Mouse (Mus musculus) embryonic fibroblast, embryonic 13.5 days (primary cell): ENCODE results near the gene Mpp4. TPM values are rescaled to one million over a fixed set of nuclear protein-coding genes. Genes with fewer than 3 reads are reported as not detected.

Experiments used
- H3K27ac ChIP-seq: 2 replicates; pipeline ENCODE4 v1.5.1; 2012; ENCODE audit warnings: low read length, control low read depth, inconsistent platforms; ENCODE audit not compliant: insufficient read depth
- H3K4me1 ChIP-seq: 2 replicates; pipeline ENCODE4 v1.6.1; 2011; ENCODE audit warnings: low read length; ENCODE audit not compliant: control insufficient read depth, insufficient read depth
- H3K4me3 ChIP-seq: 2 replicates; pipeline ENCODE4 v1.5.1; 2011; ENCODE audit warnings: mild to moderate bottlenecking, control low read depth, low read length; ENCODE audit not compliant: insufficient read depth
- CTCF ChIP-seq: IDR thresholded peaks from 2 replicates; pipeline ENCODE4 v1.5.1; 2011; ENCODE audit warnings: mild to moderate bottlenecking, control low read depth, low read length, moderate library complexity, borderline replicate concordance; ENCODE audit not compliant: insufficient read depth
- POLR2A ChIP-seq: IDR thresholded peaks from 2 replicates; pipeline ENCODE4 v1.6.1; 2011; ENCODE audit warnings: low read depth, mild to moderate bottlenecking, control low read depth, low read length, moderate library complexity
- polyA plus RNA-seq: library from polyadenylated mRNA; stranded (reverse); fragments of >200 nt; gene quantifications from 2 replicates; pipeline ENCODE4 v1.2.4, GENCODE M21; 2011; ENCODE audit warnings: low read depth; ENCODE audit not compliant: missing spikeins, insufficient read length

The Mpp4 gene
- polyA plus RNA-seq, 1 experiment: 0.25 TPM

GRCm38 (mm10) chr1:59102071-59102470, 61.1 kb downstream of the Mpp4 start:
- Histone ChIP-seq H3K4me3 (no peak overlapping the region), H3K27ac (no peak overlapping the region), H3K4me1 (no peaks in the 10 kb centered on the region)
- no peak for TF ChIP-seq POLR2A
- no peak for TF ChIP-seq CTCF

DNA sequence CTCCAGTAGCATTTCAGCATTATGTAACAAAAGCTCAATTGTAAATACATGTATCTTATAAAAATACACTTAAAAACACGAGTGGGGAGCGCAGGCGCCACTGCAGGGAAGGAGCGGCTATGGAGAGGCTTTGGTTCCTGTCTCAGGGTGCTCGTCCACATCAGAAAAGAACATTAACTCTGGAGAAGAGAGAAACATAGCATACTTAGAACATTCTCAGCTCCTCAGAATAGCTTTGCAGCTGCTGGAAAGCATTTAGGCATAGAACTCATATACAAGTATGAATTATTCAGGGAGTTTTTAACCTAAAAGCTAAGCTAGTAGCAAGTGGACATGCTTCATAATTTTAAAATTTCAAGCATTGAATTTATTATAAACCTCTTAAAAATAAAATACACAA, 62.2 kb downstream of the Mpp4 start:
- no peak overlapping the region for H3K4me3 ChIP-seq
- no peak for TF ChIP-seq CTCF
- TF ChIP-seq POLR2A: no peak
- no peak overlapping the region for H3K27ac ChIP-seq
- no peaks in the 10 kb centered on the region for H3K4me1 ChIP-seq

DNA sequence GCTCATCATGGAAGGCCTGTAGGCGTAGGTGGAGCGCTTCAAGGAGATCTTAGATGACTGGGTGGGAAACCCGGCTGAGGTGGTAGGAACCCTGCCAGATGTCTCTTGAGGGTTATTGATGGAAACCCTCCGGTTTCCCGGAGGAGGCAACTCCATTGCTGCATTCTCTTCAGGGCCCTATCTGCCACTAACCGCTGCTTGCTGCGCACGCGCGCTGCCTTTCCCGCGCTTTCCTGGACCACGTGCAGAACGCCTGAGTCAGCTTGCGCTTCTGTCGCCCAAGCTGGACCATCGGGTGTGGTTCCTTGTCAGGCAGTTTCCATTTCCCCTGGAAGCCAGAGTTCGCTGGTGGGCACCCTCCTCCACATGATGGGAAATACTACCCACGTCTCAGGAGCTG, 68.5 kb downstream of the Mpp4 start, which contains the start of gene C2cd6:
Gene C2cd6, minus strand, starts transcription at position 196 of the 400 bp plus-strand sequence.
- Histone ChIP-seq H3K4me1 (no peaks in the 10 kb centered on the region), H3K27ac (no peak within 1 kb of the TSS), H3K4me3 (no peak within 1 kb of the TSS)
- no peak for TF ChIP-seq CTCF
- TF ChIP-seq POLR2A: no peak

Other genes with a start within 250 kb of the Mpp4 start
- 31.8 and 34.7 TPM in 2 replicates for gene Trak2, start 190.0 kb downstream of the Mpp4 start, polyA plus RNA-seq
- 16.1 and 16.8 TPM in 2 replicates for gene Stradb, start 189.9 kb downstream of the Mpp4 start, polyA plus RNA-seq
- gene C2cd6, start 68.5 kb downstream of the Mpp4 start, polyA plus RNA-seq: not detected in 2 replicates
- 23.2 and 25.3 TPM in 2 replicates for gene Tmem237, start 43.0 kb downstream of the Mpp4 start, polyA plus RNA-seq
- 9.3 TPM in 2 replicates for gene Als2, start 73.8 kb upstream of the Mpp4 start, polyA plus RNA-seq
- gene Cdk15, start 93.5 kb upstream of the Mpp4 start, polyA plus RNA-seq: 0.74 and 0.94 TPM in 2 replicates